Mouse (Mus musculus): ENCODE measurements at regions not wholly inside any gene's neighbourhood (a gene's known extent, or its start where the extent isn't known, plus 50 kb on each side); places are given as distances from the start of the nearest gene placed in this dataset.

DNA sequence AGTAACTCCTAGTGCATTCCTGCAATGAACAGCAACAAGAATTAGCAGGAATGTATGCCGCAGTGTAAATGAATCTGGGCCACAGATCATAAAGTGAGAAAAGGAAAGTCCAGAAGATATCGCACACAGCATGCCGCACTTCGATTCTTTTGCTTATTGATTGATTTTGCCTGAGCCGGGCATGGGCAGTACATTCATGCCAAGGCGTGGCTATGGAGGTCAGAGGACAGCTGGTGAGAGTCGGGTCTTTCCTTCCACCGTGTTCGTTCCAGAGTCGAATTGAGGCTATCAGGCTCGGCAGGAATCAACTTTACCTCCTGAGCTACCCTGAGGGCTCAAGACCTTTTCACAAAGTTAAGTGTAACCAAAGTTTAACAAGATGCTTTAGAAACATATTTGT is 372.3 kb upstream of the Jarid2 start:
- 90% methylated on average over 11 of the region's 11 CpGs for WGBS
- no peak for DNase-seq (ENCODE audit: low spot score)
- ATAC-seq (ENCODE audit: low FRiP score), result no peak
- Histone ChIP-seq H3K27ac (no peak overlapping the region), H3K9me3 (ENCODE audit: control insufficient read depth, low read length) (no peaks in the 10 kb centered on the region), H3K36me3 (replicated peaks; ENCODE audit: control insufficient read depth, insufficient read depth) (no peaks in the 10 kb centered on the region), H3K4me2 (replicated peaks) (no peak overlapping the region), H3K27me3 (ENCODE audit: control insufficient read depth, insufficient read depth, low read length) (no peaks in the 10 kb centered on the region), H3K4me1 (replicated peaks; ENCODE audit: control insufficient read depth, insufficient read depth, low read length) (peaks cover 5% of the 10 kb centered on the region), H3K4me3 (replicated peaks; ENCODE audit: low read length) (no peak overlapping the region), H3K9ac (no peak overlapping the region)

- no peaks in the 10 kb centered on the region for H3K36me3 ChIP-seq (replicated peaks; ENCODE audit: control insufficient read depth, insufficient read depth)
- no peaks in the 10 kb centered on the region for H3K9me3 ChIP-seq (ENCODE audit: control insufficient read depth, low read length)
- H3K4me3 ChIP-seq (replicated peaks; ENCODE audit: low read length), result no peak overlapping the region
- H3K9ac ChIP-seq, result no peak overlapping the region
- 79% methylated on average over 7 of the region's 7 CpGs for WGBS
- no peak overlapping the region for H3K27ac ChIP-seq
- H3K4me1 ChIP-seq (replicated peaks; ENCODE audit: control insufficient read depth, insufficient read depth, low read length), result no peaks in the 10 kb centered on the region
- H3K4me2 ChIP-seq (replicated peaks), result no peak overlapping the region
- DNase-seq (ENCODE audit: low spot score) (no peak), ATAC-seq (ENCODE audit: low FRiP score) (no peak)
- no peaks in the 10 kb centered on the region for H3K27me3 ChIP-seq (ENCODE audit: control insufficient read depth, insufficient read depth, low read length)
Observed at GRCm38 (mm10) chr13:44359344-44359743, 369.9 kb upstream of the Jarid2 start.

DNA sequence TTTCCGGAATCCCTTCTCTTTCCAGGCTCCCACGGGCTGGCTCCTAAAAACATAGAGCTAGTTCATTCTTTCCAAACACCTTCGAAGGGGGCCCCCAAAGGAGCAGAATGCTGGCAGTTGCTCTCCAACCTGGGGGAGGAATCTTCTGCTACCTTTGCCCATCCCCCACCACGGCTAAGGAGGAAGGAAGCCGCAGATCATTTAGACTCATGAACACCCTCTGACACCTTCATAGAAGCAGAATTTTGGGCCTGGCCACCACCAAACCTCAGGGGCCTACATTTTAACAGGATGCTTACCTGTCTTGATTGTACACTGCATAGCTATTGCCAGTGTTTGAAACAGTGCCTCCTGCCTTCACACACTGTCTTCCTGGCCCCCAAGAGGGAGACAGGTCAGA is 369.3 kb upstream of the Jarid2 start:
- Histone ChIP-seq H3K4me3 (replicated peaks; ENCODE audit: low read length) (no peak overlapping the region), H3K27ac (no peak overlapping the region), H3K36me3 (replicated peaks; ENCODE audit: control insufficient read depth, insufficient read depth) (no peaks in the 10 kb centered on the region), H3K9me3 (ENCODE audit: control insufficient read depth, low read length) (no peaks in the 10 kb centered on the region), H3K4me1 (replicated peaks; ENCODE audit: control insufficient read depth, insufficient read depth, low read length) (no peaks in the 10 kb centered on the region), H3K4me2 (replicated peaks) (no peak overlapping the region), H3K27me3 (ENCODE audit: control insufficient read depth, insufficient read depth, low read length) (no peaks in the 10 kb centered on the region), H3K9ac (no peak overlapping the region)
- no peak for DNase-seq (ENCODE audit: low spot score)
- no peak for ATAC-seq (ENCODE audit: low FRiP score)
- WGBS, result 90% methylated on average over 5 of the region's 5 CpGs

GRCm38 (mm10) chr13:44360725-44361290 is 368.5 kb upstream of the Jarid2 start:
- 56% methylated on average over 15 of the region's 15 CpGs for WGBS
- DNase-seq (ENCODE audit: low spot score) (no peak), ATAC-seq (ENCODE audit: low FRiP score) (no peak)
- Histone ChIP-seq H3K4me1 (replicated peaks; ENCODE audit: control insufficient read depth, insufficient read depth, low read length) (no peaks in the 10 kb centered on the region), H3K4me2 (replicated peaks) (no peak overlapping the region), H3K27me3 (ENCODE audit: control insufficient read depth, insufficient read depth, low read length) (no peaks in the 10 kb centered on the region), H3K27ac (no peak overlapping the region), H3K4me3 (replicated peaks; ENCODE audit: low read length) (no peak overlapping the region), H3K36me3 (replicated peaks; ENCODE audit: control insufficient read depth, insufficient read depth) (no peaks in the 10 kb centered on the region), H3K9ac (no peak overlapping the region), H3K9me3 (ENCODE audit: control insufficient read depth, low read length) (no peaks in the 10 kb centered on the region)

DNA sequence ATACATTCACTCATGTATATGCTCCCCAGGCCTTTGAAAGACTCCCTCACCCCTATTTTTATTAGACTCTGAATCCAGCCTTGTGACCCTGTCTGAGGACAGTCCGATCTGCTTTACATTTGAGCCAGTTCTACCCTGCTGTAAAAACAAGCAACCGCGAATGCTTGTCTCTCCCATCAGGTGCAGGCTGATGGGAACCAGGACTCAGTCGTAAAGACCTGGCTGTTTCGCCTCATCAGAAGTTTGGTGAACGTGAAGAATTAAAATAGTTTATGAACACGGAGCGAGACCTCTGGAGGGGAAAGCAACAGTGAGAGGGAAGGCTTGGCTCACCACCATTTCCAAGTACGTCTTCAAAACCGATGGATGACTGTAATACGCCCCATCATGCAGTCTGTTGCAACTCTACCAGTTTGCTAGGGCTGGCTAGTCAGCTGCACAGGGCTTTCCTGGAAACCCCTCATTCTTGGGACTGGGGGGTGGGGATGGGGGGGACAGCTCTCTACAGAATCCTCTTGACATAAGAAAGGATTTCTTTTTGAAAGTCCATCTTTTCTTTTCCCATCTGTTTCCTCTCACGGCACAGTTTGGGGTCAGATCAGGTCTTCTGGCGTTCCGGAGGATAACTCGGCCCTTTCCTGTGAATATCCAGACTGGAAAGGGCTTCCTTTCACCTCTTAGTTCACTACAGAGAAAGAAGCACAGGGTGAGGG is 366.8 kb upstream of the Jarid2 start:
- DNase-seq (ENCODE audit: low spot score) (no peak), ATAC-seq (ENCODE audit: low FRiP score) (no peak)
- Histone ChIP-seq H3K4me1 (replicated peaks; ENCODE audit: control insufficient read depth, insufficient read depth, low read length) (no peaks in the 10 kb centered on the region), H3K36me3 (replicated peaks; ENCODE audit: control insufficient read depth, insufficient read depth) (no peaks in the 10 kb centered on the region), H3K27ac (no peak overlapping the region), H3K4me2 (replicated peaks) (no peak overlapping the region), H3K9ac (no peak overlapping the region), H3K4me3 (replicated peaks; ENCODE audit: low read length) (no peak overlapping the region), H3K27me3 (ENCODE audit: control insufficient read depth, insufficient read depth, low read length) (no peaks in the 10 kb centered on the region), H3K9me3 (ENCODE audit: control insufficient read depth, low read length) (no peaks in the 10 kb centered on the region)
- WGBS, result 54% methylated on average over 15 of the region's 15 CpGs

DNA sequence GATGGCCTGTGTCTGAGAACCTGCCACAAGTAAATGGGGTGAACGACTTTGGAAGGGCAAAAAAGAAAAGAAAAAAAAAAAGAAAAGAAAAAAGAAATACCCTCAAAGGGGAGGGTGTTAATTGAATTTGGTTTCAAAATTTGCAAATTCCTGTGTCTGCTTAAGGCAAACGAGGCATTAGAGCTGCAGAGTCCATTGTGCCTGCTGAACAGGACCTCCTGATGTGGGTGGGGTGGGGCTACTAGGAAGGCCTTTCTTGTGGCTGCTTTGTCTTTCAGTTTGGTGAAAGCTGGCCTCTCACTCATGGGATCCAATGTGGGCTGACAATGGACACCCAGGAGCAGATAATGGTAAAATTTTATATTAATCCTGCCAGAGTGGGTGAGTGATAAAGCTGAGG is 366.3 kb upstream of the Jarid2 start:
- Histone ChIP-seq H3K27me3 (ENCODE audit: control insufficient read depth, insufficient read depth, low read length) (no peaks in the 10 kb centered on the region), H3K9ac (no peak overlapping the region), H3K36me3 (replicated peaks; ENCODE audit: control insufficient read depth, insufficient read depth) (no peaks in the 10 kb centered on the region), H3K4me1 (replicated peaks; ENCODE audit: control insufficient read depth, insufficient read depth, low read length) (no peaks in the 10 kb centered on the region), H3K4me2 (replicated peaks) (no peak overlapping the region), H3K27ac (no peak overlapping the region), H3K4me3 (replicated peaks; ENCODE audit: low read length) (no peak overlapping the region), H3K9me3 (ENCODE audit: control insufficient read depth, low read length) (no peaks in the 10 kb centered on the region)
- 0% methylated on average over 2 of the region's 2 CpGs for WGBS
- no peak for DNase-seq (ENCODE audit: low spot score)
- ATAC-seq (ENCODE audit: low FRiP score), result no peak

DNA sequence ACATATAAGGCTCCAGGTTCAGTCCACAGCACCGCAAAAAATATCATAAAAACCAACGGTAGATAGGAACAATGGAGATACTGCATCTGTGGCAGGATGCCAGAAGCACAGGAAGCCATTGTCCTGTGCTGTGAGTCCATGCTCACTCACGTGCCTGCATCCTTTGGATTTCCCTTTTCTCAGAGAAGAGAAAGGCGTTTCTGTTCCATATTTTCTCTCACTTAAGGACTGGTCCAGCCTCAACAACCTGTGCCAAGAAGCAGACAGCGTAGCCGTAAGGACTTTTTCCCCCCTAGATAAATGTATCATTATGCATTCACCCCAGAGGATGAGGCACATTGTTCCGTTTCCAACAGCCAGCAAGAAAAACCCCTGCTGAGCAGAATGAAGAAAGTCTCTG is 360.0 kb upstream of the Jarid2 start:
- no peak for ATAC-seq (ENCODE audit: low FRiP score)
- no peaks in the 10 kb centered on the region for H3K36me3 ChIP-seq (replicated peaks; ENCODE audit: control insufficient read depth, insufficient read depth)
- H3K9me3 ChIP-seq (ENCODE audit: control insufficient read depth, low read length), result no peaks in the 10 kb centered on the region
- WGBS, result 45% methylated on average over 7 of the region's 7 CpGs
- no peaks in the 10 kb centered on the region for H3K4me1 ChIP-seq (replicated peaks; ENCODE audit: control insufficient read depth, insufficient read depth, low read length)
- no peak for DNase-seq (ENCODE audit: low spot score)
- H3K27me3 ChIP-seq (ENCODE audit: control insufficient read depth, insufficient read depth, low read length), result no peaks in the 10 kb centered on the region
- no peak overlapping the region for H3K9ac ChIP-seq
- H3K27ac ChIP-seq, result no peak overlapping the region
- no peak overlapping the region for H3K4me3 ChIP-seq (replicated peaks; ENCODE audit: low read length)
- no peak overlapping the region for H3K4me2 ChIP-seq (replicated peaks)

- no peak for DNase-seq (ENCODE audit: low spot score)
- no peak overlapping the region for H3K27ac ChIP-seq
- 93% methylated on average over 6 of the region's 6 CpGs for WGBS
- no peak overlapping the region for H3K4me2 ChIP-seq (replicated peaks)
- H3K9me3 ChIP-seq (ENCODE audit: control insufficient read depth, low read length), result no peaks in the 10 kb centered on the region
- no peaks in the 10 kb centered on the region; the same call in 1 of the 2 replicates for H3K4me1 ChIP-seq (replicated peaks; ENCODE audit: control insufficient read depth, insufficient read depth, low read length)
- no peak for ATAC-seq (ENCODE audit: low FRiP score)
- H3K9ac ChIP-seq, result no peak overlapping the region
- no peak overlapping the region for H3K4me3 ChIP-seq (replicated peaks; ENCODE audit: low read length)
- no peaks in the 10 kb centered on the region for H3K36me3 ChIP-seq (replicated peaks; ENCODE audit: control insufficient read depth, insufficient read depth)
- no peaks in the 10 kb centered on the region for H3K27me3 ChIP-seq (ENCODE audit: control insufficient read depth, insufficient read depth, low read length)
Observed at GRCm38 (mm10) chr13:44372361-44372877, 356.9 kb upstream of the Jarid2 start.

DNA sequence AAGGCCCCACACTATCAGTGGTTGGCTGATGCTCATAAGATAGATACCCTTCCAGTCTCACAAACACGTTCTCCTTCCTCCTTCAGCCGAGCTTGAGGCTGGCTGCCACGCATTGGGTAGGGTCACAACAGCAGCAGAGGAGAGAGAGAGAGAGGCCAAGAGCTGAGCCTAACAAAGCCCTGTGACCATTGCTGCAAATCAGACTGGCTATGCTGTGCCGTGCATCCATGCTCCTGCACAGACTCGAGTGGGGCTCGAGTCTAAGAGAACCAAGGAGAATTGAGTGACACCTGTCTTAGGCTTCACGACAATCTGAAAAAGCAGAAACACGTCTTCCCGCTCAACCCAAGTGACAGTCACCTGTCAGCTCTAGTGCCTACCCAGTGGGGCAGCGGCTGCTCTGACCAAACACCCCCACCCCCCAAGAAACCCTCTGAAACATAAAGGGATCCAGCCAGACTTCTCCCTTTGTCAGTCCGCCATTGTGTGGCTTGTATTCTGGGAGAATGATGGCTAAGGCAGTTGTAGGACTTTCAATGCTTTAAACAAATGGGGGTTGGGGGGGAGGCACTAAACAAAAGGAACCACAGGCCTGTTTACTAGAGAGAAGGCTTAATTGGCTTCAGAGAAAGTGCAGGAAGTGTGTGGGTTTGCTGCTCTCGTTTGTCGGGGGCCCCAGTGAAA is 353.7 kb upstream of the Jarid2 start:
- H3K4me3 ChIP-seq (replicated peaks; ENCODE audit: low read length), result no peak overlapping the region
- no peak overlapping the region for H3K4me2 ChIP-seq (replicated peaks)
- WGBS, result 13% methylated on average over 13 of the region's 13 CpGs
- no peak overlapping the region for H3K27ac ChIP-seq
- no peaks in the 10 kb centered on the region; the same call in 1 of the 2 replicates for H3K4me1 ChIP-seq (replicated peaks; ENCODE audit: control insufficient read depth, insufficient read depth, low read length)
- H3K9me3 ChIP-seq (ENCODE audit: control insufficient read depth, low read length), result no peaks in the 10 kb centered on the region
- H3K9ac ChIP-seq, result no peak overlapping the region
- DNase-seq (ENCODE audit: low spot score), result no peak
- H3K36me3 ChIP-seq (replicated peaks; ENCODE audit: control insufficient read depth, insufficient read depth), result no peaks in the 10 kb centered on the region
- ATAC-seq (ENCODE audit: low FRiP score), result no peak
- H3K27me3 ChIP-seq (ENCODE audit: control insufficient read depth, insufficient read depth, low read length), result no peaks in the 10 kb centered on the region
